In the genomic region with DNA sequence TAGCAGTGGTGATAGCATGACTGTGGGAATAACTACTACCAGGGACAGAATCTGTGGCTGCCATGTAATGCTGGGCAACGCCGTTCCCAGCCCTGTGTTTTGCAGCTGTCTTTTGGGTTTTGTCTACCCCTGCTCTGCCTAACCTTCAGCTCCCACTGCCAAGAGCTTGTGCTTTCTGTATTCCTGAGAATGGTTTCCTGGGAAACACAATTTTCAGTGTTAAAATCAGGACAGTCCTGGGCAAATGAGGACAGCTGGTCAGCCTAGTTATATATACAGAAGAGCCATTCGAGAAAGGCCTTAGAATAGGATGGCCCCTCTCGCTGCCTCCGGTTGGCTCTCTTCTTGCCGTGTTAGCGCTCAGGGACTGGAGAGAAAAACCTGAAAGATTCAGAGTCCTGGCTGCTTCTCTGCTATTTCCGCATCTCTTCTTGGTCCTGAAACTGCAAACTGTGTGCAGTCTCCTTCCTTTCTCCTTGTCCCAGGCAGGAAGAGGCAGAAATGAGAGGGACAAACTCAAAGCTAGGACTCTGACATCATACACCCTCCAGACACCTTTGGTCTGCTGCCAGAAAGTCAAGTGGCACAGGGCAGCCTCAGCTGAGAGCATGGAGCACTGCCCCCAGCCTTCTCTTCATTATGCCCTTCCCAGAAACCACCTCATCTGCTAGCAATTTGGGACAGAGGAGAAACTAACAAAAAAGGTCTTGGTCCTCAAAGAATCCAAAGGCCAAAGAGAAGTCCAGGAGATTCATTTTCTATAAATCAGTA, we compare ENCODE assay signal across 9 mouse cellular contexts.
DNase-seq lines count a peak whose midpoint lies in the region; ATAC-seq and TF ChIP-seq lines count a peak whose summit lies in the region.
"Had no signal": no experiment of that assay in that cellular context is flagged by ENCODE, and none has a peak within 500 bp of the region (broad histone marks: within the 10 kb centered on the region; RNA-seq: fewer than 3 reads in every experiment).

No protein-coding gene starts in this region.

- peak overlapping the region; percentile 40 for H3K27ac ChIP-seq in hindbrain, embryonic 12.5 days
- peak overlapping the region; percentile 40; the same call in 1 of the 2 replicates for H3K27ac ChIP-seq in midbrain, postnatal 0 days (ENCODE audit: low read depth, low read length)
- H3K27ac ChIP-seq: liver, embryonic 12.5 days had no signal

- no peaks in the 10 kb centered on the region for H3K27me3 ChIP-seq in hindbrain, embryonic 12.5 days
- H3K27me3 ChIP-seq in midbrain, postnatal 0 days (ENCODE audit: insufficient read depth, low read length): no peaks in the 10 kb centered on the region

- H3K4me2 ChIP-seq in hindbrain, embryonic 12.5 days (replicated peaks): no peak overlapping the region
- no peak overlapping the region; the same call in 1 of the 2 replicates for H3K4me2 ChIP-seq in midbrain, postnatal 0 days (ENCODE audit: low read depth, low read length, poor library complexity, severe bottlenecking)
- H3K4me2 ChIP-seq: liver, embryonic 12.5 days had no signal

- TF ChIP-seq CTCF in midbrain, postnatal 0 days (IDR thresholded peaks at IDR 0.05): no peak

- 77% methylated on average over 8 of the region's 8 CpGs for WGBS in hindbrain, embryonic 12.5 days
- WGBS in midbrain, postnatal 0 days: 54% methylated on average over 8 of the region's 8 CpGs

- H3K9ac ChIP-seq in hindbrain, embryonic 12.5 days: no peak overlapping the region
- H3K9ac ChIP-seq in midbrain, postnatal 0 days (replicated peaks; ENCODE audit: low read length, poor library complexity, severe bottlenecking): no peak overlapping the region
- H3K9ac ChIP-seq: liver, embryonic 12.5 days had no signal

- no peak overlapping the region for H3K4me3 ChIP-seq in hindbrain, embryonic 12.5 days
- H3K4me3 ChIP-seq in midbrain, postnatal 0 days (ENCODE audit: low read depth, low read length): no peak overlapping the region
- H3K4me3 ChIP-seq: liver, embryonic 12.5 days had no signal

- H3K36me3 ChIP-seq in hindbrain, embryonic 12.5 days: no peaks in the 10 kb centered on the region
- no peaks in the 10 kb centered on the region for H3K36me3 ChIP-seq in midbrain, postnatal 0 days (ENCODE audit: insufficient read depth, low read length)
- H3K36me3 ChIP-seq: liver, embryonic 12.5 days had no signal

- no peak for ATAC-seq in hindbrain, embryonic 12.5 days (ENCODE audit: low FRiP score)
- 0 out of 2 replicates have a peak, but pooled peaks have one; percentile 44 for ATAC-seq in midbrain, postnatal 0 days (ENCODE audit: low FRiP score)
- ATAC-seq: liver, embryonic 12.5 days had no signal

- peaks cover 9% of the 10 kb centered on the region for H3K4me1 ChIP-seq in hindbrain, embryonic 12.5 days
- H3K4me1 ChIP-seq in midbrain, postnatal 0 days (ENCODE audit: insufficient read depth, low read length): no peaks in the 10 kb centered on the region

- H3K9me3 ChIP-seq in hindbrain, embryonic 12.5 days (replicated peaks): no peaks in the 10 kb centered on the region
- no peaks in the 10 kb centered on the region for H3K9me3 ChIP-seq in midbrain, postnatal 0 days (ENCODE audit: low read length)
- H3K9me3 ChIP-seq: liver, embryonic 12.5 days had no signal

- intact Hi-C loops in left cerebral cortex, postnatal 36 days (cut with DNase I): no loop called here

- peak; percentile 37 for DNase-seq in adrenal gland, postnatal 14 days
- DNase-seq in adrenal gland, adult (ENCODE audit: inconsistent age in 2 of 2, low spot score in 1 of 2): no peak
- peak; percentile 36 to 39 for DNase-seq in left cerebral cortex, postnatal 36 days (ENCODE audit: low spot score in 2 of 2)
- DNase-seq in left cerebral cortex, adult 11 months (ENCODE audit: low spot score): no peak
- DNase-seq in midbrain, postnatal 0 days (ENCODE audit: low spot score): peak; percentile 43
- DNase-seq in thymus, postnatal 4 days: no peak
- DNase-seq in testis, postnatal 10 days (ENCODE audit: low spot score): no peak

Comparison
In these comparisons a context has a peak if more than half of its experiments do, and no peak if none do; other contexts are left out.
1. DNase-seq: peak in adrenal gland, postnatal 14 days (single experiment), left cerebral cortex, postnatal 36 days (2 of 2) and midbrain, postnatal 0 days (single experiment); none in adrenal gland, adult (0 of 2), left cerebral cortex, adult 11 months (single experiment), thymus, postnatal 4 days (single experiment) and testis, postnatal 10 days (single experiment).